Comparison of ENCODE assay signal across 8 mouse cellular contexts in the genomic region with DNA sequence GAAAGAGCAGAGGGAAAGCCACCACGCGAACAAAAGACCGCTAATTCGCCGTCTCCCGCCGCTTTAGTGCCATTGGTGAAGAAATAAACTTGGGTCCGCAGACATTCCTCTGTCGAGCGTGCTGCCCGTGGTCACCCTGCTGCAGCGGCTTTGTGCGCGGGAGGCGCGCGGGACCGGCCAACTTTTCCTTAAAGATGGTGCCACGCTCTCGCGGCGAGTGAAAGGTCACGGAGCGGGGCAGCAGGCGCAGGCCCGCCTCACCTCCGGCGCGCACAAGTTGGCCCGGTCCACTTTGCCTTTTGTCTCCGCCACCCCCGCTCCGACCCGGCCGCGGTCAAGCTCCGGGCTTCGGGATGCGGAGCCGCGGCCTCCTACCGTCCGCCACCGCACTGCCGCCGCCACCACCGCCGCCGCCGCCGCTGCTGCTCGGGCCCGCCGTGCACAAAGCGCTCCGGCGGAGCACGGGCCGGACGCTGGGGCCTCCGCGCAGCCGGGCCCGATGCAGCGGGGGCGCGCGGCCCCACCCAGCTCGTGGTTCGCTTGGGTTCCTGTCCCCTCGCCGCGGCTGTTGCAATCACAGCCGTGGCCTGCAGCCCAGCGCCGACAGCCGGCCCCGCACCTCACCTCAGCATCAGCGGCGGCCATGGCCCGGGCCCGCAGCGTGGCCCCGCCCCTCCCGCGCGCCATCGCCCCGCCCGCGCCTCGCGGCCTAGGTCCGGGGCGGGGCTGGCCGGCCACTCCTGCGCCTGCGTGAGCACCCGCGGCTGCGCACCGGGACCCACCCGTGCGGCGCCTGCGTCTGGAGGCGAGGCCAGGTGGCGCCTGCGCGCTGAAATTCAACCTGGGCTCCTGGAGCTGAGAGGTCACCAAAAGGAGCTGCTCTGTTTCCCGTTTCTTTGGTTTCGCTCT. TPM values are rescaled to one million over a fixed set of nuclear protein-coding genes. Genes with fewer than 3 reads are reported as not detected.
DNase-seq lines count a peak whose midpoint lies in the region; ATAC-seq and TF ChIP-seq lines count a peak whose summit lies in the region.

A gene (minus strand): TSS at position 685 of the 909 bp plus-strand sequence.

- peaks cover 47% of the 10 kb centered on the region for H3K79me3 ChIP-seq in C2C12 (ENCODE audit: low read depth)

- H3K9me3 ChIP-seq in erythroblast, embryonic 14.5 days (ENCODE audit: control insufficient read depth, low read length), result no peaks in the 10 kb centered on the region
- H3K9me3 ChIP-seq in heart, embryonic 12.5 days (replicated peaks), result no peaks in the 10 kb centered on the region
- no peaks in the 10 kb centered on the region for H3K9me3 ChIP-seq in kidney, postnatal 0 days (replicated peaks; ENCODE audit: low read length)
- H3K9me3 ChIP-seq in liver, embryonic 11.5 days (ENCODE audit: control insufficient read depth, low read length), result no peaks in the 10 kb centered on the region
- H3K9me3 ChIP-seq in stomach, embryonic 14.5 days (ENCODE audit: control insufficient read depth, low read depth, low read length), result no peaks in the 10 kb centered on the region

- peak; percentile 95 for TF ChIP-seq POLR2A in brain, embryonic 14.5 days (IDR thresholded peaks at IDR 0.05; ENCODE audit: borderline replicate concordance, extremely low read depth, insufficient read depth, insufficient read length, poor library complexity, severe bottlenecking)

- H3K27ac ChIP-seq in heart, embryonic 12.5 days (ENCODE audit: poor library complexity, severe bottlenecking), result peak within 1 kb of the TSS; percentile 90
- peak within 1 kb of the TSS; percentile 95 for H3K27ac ChIP-seq in kidney, postnatal 0 days
- peak within 1 kb of the TSS; percentile 94 for H3K27ac ChIP-seq in liver, embryonic 11.5 days (ENCODE audit: low read depth, low read length)
- peak within 1 kb of the TSS; percentile 94 for H3K27ac ChIP-seq in stomach, embryonic 14.5 days (ENCODE audit: low read length)

- peak within 1 kb of the TSS; percentile 96 for H3K9ac ChIP-seq in heart, embryonic 12.5 days
- peak within 1 kb of the TSS; percentile 97 for H3K9ac ChIP-seq in kidney, postnatal 0 days (ENCODE audit: low read depth, low read length)
- H3K9ac ChIP-seq in liver, embryonic 11.5 days (ENCODE audit: low read depth, low read length), result peak within 1 kb of the TSS; percentile 98
- H3K9ac ChIP-seq in stomach, embryonic 14.5 days (replicated peaks; ENCODE audit: low read depth, low read length), result peak within 1 kb of the TSS; percentile 97

- H3K4me2 ChIP-seq in heart, embryonic 12.5 days, result peak within 1 kb of the TSS; percentile 67
- H3K4me2 ChIP-seq in kidney, postnatal 0 days (ENCODE audit: low read length), result peak within 1 kb of the TSS; percentile 72
- peak within 1 kb of the TSS; percentile 80 for H3K4me2 ChIP-seq in liver, embryonic 11.5 days
- H3K4me2 ChIP-seq in stomach, embryonic 14.5 days (replicated peaks; ENCODE audit: low read depth, low read length), result peak within 1 kb of the TSS; percentile 78

- ATAC-seq in heart, embryonic 12.5 days (ENCODE audit: insufficient number of reproducible peaks, low FRiP score), result peak; percentile 99
- ATAC-seq in kidney, postnatal 0 days (replicated peaks; ENCODE audit: low FRiP score, low read depth), result peak; percentile 98
- ATAC-seq in liver, embryonic 11.5 days (replicated peaks; ENCODE audit: low FRiP score), result peak; percentile 98
- peak; percentile 99 for ATAC-seq in stomach, embryonic 14.5 days (ENCODE audit: insufficient number of reproducible peaks, insufficient read depth, low FRiP score, low read depth)

- under 1% methylated on average over 93 of the region's 112 CpGs for WGBS in heart, embryonic 12.5 days
- under 1% methylated on average over 100 of the region's 112 CpGs for WGBS in kidney, postnatal 0 days
- under 1% methylated on average over 84 of the region's 112 CpGs for WGBS in liver, embryonic 11.5 days
- WGBS in stomach, embryonic 14.5 days, result under 1% methylated on average over 88 of the region's 112 CpGs

- no peaks in the 10 kb centered on the region for H3K36me3 ChIP-seq in C2C12 (ENCODE audit: control insufficient read depth, insufficient read depth)
- peaks cover 9% of the 10 kb centered on the region for H3K36me3 ChIP-seq in erythroblast, embryonic 14.5 days (ENCODE audit: control insufficient read depth)
- no peaks in the 10 kb centered on the region for H3K36me3 ChIP-seq in heart, embryonic 12.5 days
- no peaks in the 10 kb centered on the region for H3K36me3 ChIP-seq in kidney, postnatal 0 days (ENCODE audit: insufficient read depth, low read length)
- no peaks in the 10 kb centered on the region for H3K36me3 ChIP-seq in liver, embryonic 11.5 days (ENCODE audit: control insufficient read depth, insufficient read depth, low read length)
- no peaks in the 10 kb centered on the region for H3K36me3 ChIP-seq in stomach, embryonic 14.5 days (ENCODE audit: control insufficient read depth, insufficient read depth, low read length)

- DNase-seq in brain, embryonic 14.5 days (ENCODE audit: low read depth), result peak; percentile 97
- DNase-seq in kidney, postnatal 0 days (ENCODE audit: low spot score), result peak; percentile 93
- peak; percentile 91 for DNase-seq in liver, embryonic 11.5 days (ENCODE audit: low spot score)
- peak; percentile 96 for DNase-seq in naive thymus-derived CD4-positive, alpha-beta T cell, adult 2 months (ENCODE audit: low read depth)

- TF ChIP-seq CTCF in C2C12 (IDR thresholded peaks at IDR 0.05; ENCODE audit: control insufficient read depth, insufficient read depth, insufficient read length), result no peak
- TF ChIP-seq CTCF in brain, embryonic 14.5 days (IDR thresholded peaks at IDR 0.05; ENCODE audit: borderline replicate concordance, extremely low read depth, insufficient read depth, insufficient read length), result no peak
- peak; percentile 3; the same call in 1 of the 2 replicates for TF ChIP-seq CTCF in kidney, postnatal 0 days (IDR thresholded peaks at IDR 0.05; ENCODE audit: low read depth)

- peaks cover 53% of the 10 kb centered on the region for H3K79me2 ChIP-seq in C2C12 (ENCODE audit: control insufficient read depth, insufficient read depth)

- H3K4me3 ChIP-seq in C2C12 (ENCODE audit: insufficient read depth, poor library complexity, severe bottlenecking), result peak within 1 kb of the TSS; percentile 100
- H3K4me3 ChIP-seq in erythroblast, embryonic 14.5 days (replicated peaks), result peak within 1 kb of the TSS; percentile 89
- H3K4me3 ChIP-seq in heart, embryonic 12.5 days, result peak within 1 kb of the TSS; percentile 85
- peak within 1 kb of the TSS; percentile 100 for H3K4me3 ChIP-seq in kidney, postnatal 0 days (replicated peaks; ENCODE audit: low read depth, low read length)
- H3K4me3 ChIP-seq in liver, embryonic 11.5 days (ENCODE audit: low read depth, low read length), result peak within 1 kb of the TSS; percentile 99
- peak within 1 kb of the TSS; percentile 85 for H3K4me3 ChIP-seq in stomach, embryonic 14.5 days (ENCODE audit: low read depth, low read length)

- no peaks in the 10 kb centered on the region for H3K27me3 ChIP-seq in C2C12 (ENCODE audit: control insufficient read depth, insufficient read depth, insufficient read length)
- no peaks in the 10 kb centered on the region for H3K27me3 ChIP-seq in erythroblast, embryonic 14.5 days (ENCODE audit: control insufficient read depth)
- H3K27me3 ChIP-seq in heart, embryonic 12.5 days (replicated peaks), result no peaks in the 10 kb centered on the region
- H3K27me3 ChIP-seq in kidney, postnatal 0 days (ENCODE audit: insufficient read depth, low read length), result no peaks in the 10 kb centered on the region
- no peaks in the 10 kb centered on the region for H3K27me3 ChIP-seq in liver, embryonic 11.5 days (replicated peaks; ENCODE audit: control insufficient read depth, insufficient read depth, low read length)
- H3K27me3 ChIP-seq in stomach, embryonic 14.5 days (ENCODE audit: control insufficient read depth, insufficient read depth, low read length), result no peaks in the 10 kb centered on the region

- peak within 1 kb of the TSS; percentile 86 for H3ac ChIP-seq in C2C12 (ENCODE audit: control insufficient read depth, insufficient read length, low read depth)

- peaks cover 24% of the 10 kb centered on the region for H3K4me1 ChIP-seq in erythroblast, embryonic 14.5 days (ENCODE audit: control insufficient read depth)
- peaks cover 11% of the 10 kb centered on the region for H3K4me1 ChIP-seq in heart, embryonic 12.5 days (replicated peaks)
- H3K4me1 ChIP-seq in kidney, postnatal 0 days (replicated peaks; ENCODE audit: insufficient read depth, low read length), result peaks cover 7% of the 10 kb centered on the region
- peaks cover 10% of the 10 kb centered on the region for H3K4me1 ChIP-seq in liver, embryonic 11.5 days (replicated peaks; ENCODE audit: control insufficient read depth, insufficient read depth, low read length)
- H3K4me1 ChIP-seq in stomach, embryonic 14.5 days (ENCODE audit: control insufficient read depth, insufficient read depth, low read length), result peaks cover 7% of the 10 kb centered on the region; the same call in 1 of the 2 replicates

TF ChIP-seq in C2C12, 6 proteins besides CTCF, POLR2A, EP300 and RAD21:
- TF ChIP-seq CEBPB (IDR thresholded peaks at IDR 0.05; ENCODE audit: low read depth) (peak; percentile 9), MAX (IDR thresholded peaks at IDR 0.05) (peak; percentile 40), USF1 (IDR thresholded peaks at IDR 0.05; ENCODE audit: low read depth) (no peak)

RNA-seq across cellular contexts. Expression of the gene that starts here (rescaled TPM):
- polyA plus RNA-seq in C2C12 (2012; fragmentation: generic; extraction: Trizol), result 18.3 TPM
- 146 and 147 TPM in 2 replicates for polyA plus RNA-seq in brain, embryonic 14.5 days (2012; rRNA removed)
- 0.72 and 0.74 TPM in 2 replicates for polyA plus RNA-seq in erythroblast, embryonic 14.5 days (2012)
- 61.8 and 62.0 TPM in 2 replicates for polyA plus RNA-seq in heart, embryonic 12.5 days (2016; fragmentation: Nextera tagmentation; extraction: Ambion mirVana)
- 47.5 and 58.8 TPM in 2 replicates for polyA plus RNA-seq in kidney, postnatal 0 days (2015; fragmentation: Nextera tagmentation; extraction: Ambion mirVana)
- 51.3 and 54.7 TPM in 2 replicates for polyA plus RNA-seq in liver, embryonic 11.5 days (2014; fragmentation: Nextera tagmentation; extraction: Ambion mirVana)
- 91.2 and 95.9 TPM in 2 replicates for polyA plus RNA-seq in stomach, embryonic 14.5 days (2014; fragmentation: Nextera tagmentation; extraction: Ambion mirVana)

Comparison
In these comparisons a context has a peak if more than half of its experiments do, and no peak if none do; other contexts are left out.
1. Peak in every context shown above with its lines: DNase-seq, ATAC-seq, H3K4me3 ChIP-seq and H3K27ac ChIP-seq.
2. RNA of the gene that starts here (polyA plus RNA-seq): 146 to 147 TPM in brain, embryonic 14.5 days, 91.2 to 95.9 TPM in stomach, embryonic 14.5 days, 61.8 to 62.0 TPM in heart, embryonic 12.5 days, 51.3 to 54.7 TPM in liver, embryonic 11.5 days, 47.5 to 58.8 TPM in kidney, postnatal 0 days and 18.3 TPM in C2C12 (single experiment); 0.72 to 0.74 TPM in erythroblast, embryonic 14.5 days; every median in the first group is over 10 times any median in the second.